Mouse (Mus musculus) gastrocnemius, adult 2 months (tissue): ENCODE measurements at regions not wholly inside any gene's neighbourhood (a gene's known extent, or its start where the extent isn't known, plus 50 kb on each side); places are given as distances from the start of the nearest gene placed in this dataset.

Experiments
- DNase-seq: peaks from one replicate; pipeline ENCODE4 v3.0.0; 2022
- H3K27ac ChIP-seq: fragments of 200-600 bp; 2 replicates; pipeline ENCODE4 v1.8.1; 2022; ENCODE audit warnings: mild to moderate bottlenecking
- H3K4me3 ChIP-seq: fragments of 200-600 bp; 2 replicates; pipeline ENCODE4 v1.8.1; 2022; ENCODE audit warnings: mild to moderate bottlenecking, moderate library complexity
- CTCF ChIP-seq: fragments of 200-600 bp; IDR thresholded peaks from 2 replicates; pipeline ENCODE4 v1.8.1; 2022; ENCODE audit warnings: antibody characterized with exemption, mild to moderate bottlenecking, moderate library complexity
- intact Hi-C: fragments of 180-260 bp; cut with DNase I; formaldehyde crosslinking; loops from one replicate; pipeline ENCODE4 v1.15.1; 2025

DNA sequence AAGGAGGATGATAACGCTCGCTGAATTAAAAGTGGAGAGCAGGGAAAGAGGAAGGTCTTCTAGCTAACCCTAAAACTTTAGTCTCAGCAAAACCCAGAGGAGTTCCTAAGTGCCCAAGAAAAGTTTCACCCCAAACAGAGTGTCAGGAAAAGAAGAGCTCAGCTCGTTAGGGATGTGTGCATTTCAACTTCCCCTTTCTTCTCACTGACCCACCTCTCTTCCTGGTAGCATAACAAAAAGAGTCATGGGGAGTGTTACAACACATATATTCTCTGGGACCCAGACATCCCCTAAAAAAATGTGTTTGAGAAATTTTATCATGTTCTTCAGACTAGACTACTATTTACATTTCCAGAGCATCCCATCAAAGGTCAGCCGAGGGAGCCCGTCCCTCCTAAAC, 432.6 kb downstream of the Mctp2 start:
- H3K27ac ChIP-seq = no peak overlapping the region
- no peak for TF ChIP-seq CTCF
- no peak for DNase-seq
- no peak overlapping the region for H3K4me3 ChIP-seq
- intact Hi-C loops = no loop called here

DNA sequence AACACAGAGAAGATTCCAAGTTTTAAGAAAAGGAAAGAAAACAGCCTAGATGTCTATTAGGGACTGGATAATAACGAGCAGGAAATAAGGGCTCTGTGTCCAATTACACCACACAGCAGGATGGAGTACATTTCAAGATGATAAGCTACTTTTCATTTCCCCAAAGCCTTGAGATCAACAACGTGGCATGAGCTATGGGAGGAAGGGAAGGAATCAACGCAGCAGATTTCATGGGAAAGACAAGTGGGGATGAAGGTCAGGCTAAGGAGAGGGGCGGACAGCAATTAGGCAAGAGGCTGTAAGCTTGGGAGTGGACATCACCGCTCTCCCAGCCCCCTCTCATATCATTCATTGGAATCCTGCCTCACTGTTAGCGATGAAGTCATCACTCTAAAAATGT, 433.5 kb downstream of the Mctp2 start:
- DNase-seq = no peak
- H3K4me3 ChIP-seq = no peak overlapping the region
- intact Hi-C loops = no loop called here
- no peak for TF ChIP-seq CTCF
- no peak overlapping the region for H3K27ac ChIP-seq

- Histone ChIP-seq H3K27ac (no peak overlapping the region), H3K4me3 (no peak overlapping the region)
- peak; percentile 42 for DNase-seq
- peak; percentile 99; the same call in 1 of the 2 replicates for TF ChIP-seq CTCF
- intact Hi-C loops = loop anchor here (5.0 to 10.0 kb wide), 2 partner anchors 282 to 490 kb away; no protein-coding TSS in a partner anchor
Measured at GRCm38 (mm10) chr7:71867090-71867489, 439.3 kb downstream of the Mctp2 start.

GRCm38 (mm10) chr7:71865371-71866166, 440.8 kb downstream of the Mctp2 start:
- intact Hi-C loops = loop anchor here (5.0 to 10.0 kb wide), 2 partner anchors 281 to 488 kb away; no protein-coding TSS in a partner anchor
- no peak for DNase-seq
- no peak overlapping the region for H3K4me3 ChIP-seq
- H3K27ac ChIP-seq = peak overlapping the region; percentile 16; the same call in 1 of the 2 replicates
- TF ChIP-seq CTCF = no peak

DNA sequence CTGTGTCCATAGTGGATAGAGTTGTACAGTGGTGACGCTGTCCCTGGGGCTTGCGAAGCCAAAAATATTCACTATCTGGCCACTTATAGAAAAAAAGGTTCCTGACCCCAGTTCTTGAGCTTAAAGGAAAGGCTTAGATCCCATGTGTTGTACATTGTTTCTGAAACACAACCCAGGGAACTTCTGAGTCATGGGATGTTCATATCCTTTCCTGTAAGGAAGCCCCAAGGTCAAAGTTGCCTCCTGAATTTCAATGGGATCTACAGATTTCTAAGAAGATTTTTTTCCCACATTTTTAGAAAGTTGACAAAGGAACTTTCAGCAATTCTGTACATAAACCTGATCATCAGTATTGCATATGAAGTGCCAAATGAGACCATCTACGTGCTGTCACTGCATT, 453.5 kb downstream of the Mctp2 start:
- DNase-seq = no peak
- H3K4me3 ChIP-seq = no peak overlapping the region
- no peak for TF ChIP-seq CTCF
- H3K27ac ChIP-seq = no peak overlapping the region
- intact Hi-C loops = no loop called here

DNA sequence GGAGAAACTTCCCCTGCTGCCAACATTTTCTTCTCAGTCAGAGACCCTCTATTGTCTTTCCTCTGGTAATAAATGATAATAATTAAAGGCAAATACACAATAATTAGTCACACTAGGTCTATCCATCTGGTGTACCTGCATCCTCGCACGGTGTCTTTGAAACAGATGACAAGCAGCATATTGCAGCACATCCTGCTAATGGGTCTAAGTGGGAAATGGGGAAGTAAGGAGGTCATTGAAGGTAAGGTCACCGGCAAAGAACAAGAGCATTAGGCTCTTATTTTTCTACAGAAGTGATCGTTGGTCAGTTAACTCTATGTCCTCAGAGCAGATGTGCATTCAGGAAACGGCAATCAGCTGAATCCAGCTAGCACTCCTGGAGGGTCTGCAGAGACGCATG, 457.2 kb downstream of the Mctp2 start:
- Histone ChIP-seq H3K4me3 (no peak overlapping the region), H3K27ac (no peak overlapping the region)
- no peak for TF ChIP-seq CTCF
- DNase-seq = no peak
- intact Hi-C loops = no loop called here

GRCm38 (mm10) chr7:71837845-71838244, 468.6 kb downstream of the Mctp2 start:
- H3K27ac ChIP-seq = no peak overlapping the region
- intact Hi-C loops = loop anchor here (10.0 kb wide), 1 partner anchor 253 kb away; no protein-coding TSS in a partner anchor
- DNase-seq = no peak
- no peak overlapping the region for H3K4me3 ChIP-seq
- no peak for TF ChIP-seq CTCF

DNA sequence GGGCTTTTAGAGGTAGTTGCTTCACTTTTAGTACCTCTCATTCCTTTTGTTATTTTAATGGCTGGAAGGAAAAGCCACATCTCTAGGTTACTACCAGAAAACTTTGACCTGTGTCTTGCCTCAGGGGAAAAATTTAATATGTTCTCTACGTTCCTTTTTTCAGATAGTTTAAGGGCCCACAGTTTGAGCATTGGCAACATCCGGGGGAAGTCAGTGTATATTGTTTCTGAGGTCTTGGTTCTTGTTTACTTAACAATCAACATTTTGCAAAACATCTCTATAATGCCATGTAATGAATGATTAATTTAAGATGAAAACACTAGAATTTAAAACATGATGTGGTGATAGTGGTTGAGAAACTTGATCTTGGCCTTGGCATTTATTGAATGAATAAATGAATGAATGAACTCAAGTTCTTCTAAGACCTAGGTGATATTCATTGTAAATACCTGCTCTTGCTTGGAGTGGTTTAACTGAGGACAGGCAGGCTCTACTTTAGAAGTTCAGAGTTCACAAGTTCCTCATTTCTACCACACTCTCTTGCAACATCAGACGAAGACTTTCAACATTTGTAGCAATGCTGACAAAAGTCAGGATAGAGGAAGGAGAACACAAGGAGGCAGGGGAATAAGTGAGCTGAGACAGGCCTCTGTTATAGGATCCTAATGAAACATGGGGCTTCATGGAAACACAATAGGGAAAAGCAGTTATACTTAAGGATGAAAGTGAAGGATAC, 474.4 kb downstream of the Mctp2 start:
- intact Hi-C loops = loop anchor here (10.0 kb wide), 1 partner anchor 247 kb away; no protein-coding TSS in a partner anchor
- Histone ChIP-seq H3K27ac (no peak overlapping the region), H3K4me3 (no peak overlapping the region)
- no peak for TF ChIP-seq CTCF
- DNase-seq = no peak

GRCm38 (mm10) chr7:71829567-71829966, 476.8 kb downstream of the Mctp2 start:
- intact Hi-C loops = no loop called here
- no peak for TF ChIP-seq CTCF
- no peak overlapping the region for H3K4me3 ChIP-seq
- H3K27ac ChIP-seq = no peak overlapping the region
- DNase-seq = no peak

GRCm38 (mm10) chr7:71816138-71816537, 464.9 kb upstream of the Gm10295 start:
- intact Hi-C loops = no loop called here
- no peak for TF ChIP-seq CTCF
- Histone ChIP-seq H3K27ac (no peak overlapping the region), H3K4me3 (no peak overlapping the region)
- no peak for DNase-seq

DNA sequence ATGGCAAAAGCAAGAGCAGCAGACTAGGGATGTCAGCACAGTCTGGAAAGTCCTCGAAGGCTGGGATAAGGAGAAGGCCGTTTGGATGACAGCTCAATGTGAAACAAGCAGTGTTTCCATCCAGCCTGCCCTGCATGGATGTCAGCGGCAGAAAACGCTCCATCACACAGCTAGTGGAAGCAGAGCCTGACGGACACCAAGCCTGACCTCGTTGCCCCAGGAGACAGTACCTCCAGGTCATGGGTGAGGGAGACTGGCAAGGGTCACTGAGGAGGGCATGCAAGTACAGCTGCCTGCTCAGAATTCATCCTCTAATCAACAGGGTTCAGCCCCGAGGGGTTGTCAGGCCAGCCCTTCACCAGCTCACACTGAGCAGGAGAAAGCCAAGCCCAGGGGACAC, 442.9 kb upstream of the Gm10295 start:
- DNase-seq = no peak
- no peak overlapping the region for H3K27ac ChIP-seq

DNA sequence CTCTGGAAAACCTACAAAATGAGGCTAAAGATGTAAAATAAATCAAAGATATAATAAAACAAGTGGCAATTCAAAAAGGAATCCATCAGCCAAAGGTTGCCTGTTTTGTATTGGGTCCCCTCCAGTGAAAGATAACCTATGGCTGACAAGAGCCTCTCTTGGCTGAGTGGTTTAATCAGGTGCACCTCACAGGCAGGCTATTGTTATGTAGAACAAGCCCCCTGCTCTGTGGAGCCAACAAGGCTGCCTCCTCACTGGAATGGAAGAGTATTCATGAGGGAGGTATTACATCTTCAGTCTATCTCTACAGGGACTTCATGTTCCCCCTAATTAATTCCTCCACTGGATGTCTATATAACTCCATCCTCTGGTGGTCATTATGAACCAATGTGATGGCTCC, 437.1 kb upstream of the Gm10295 start:
- no peak for DNase-seq
- Histone ChIP-seq H3K27ac (no peak overlapping the region), H3K4me3 (no peak overlapping the region)
- intact Hi-C loops = no loop called here
- no peak for TF ChIP-seq CTCF

More for the DNA sequence above, 442.9 kb upstream of the Gm10295 start:
- TF ChIP-seq CTCF = no peak
- intact Hi-C loops = no loop called here
- H3K4me3 ChIP-seq = no peak overlapping the region

DNA sequence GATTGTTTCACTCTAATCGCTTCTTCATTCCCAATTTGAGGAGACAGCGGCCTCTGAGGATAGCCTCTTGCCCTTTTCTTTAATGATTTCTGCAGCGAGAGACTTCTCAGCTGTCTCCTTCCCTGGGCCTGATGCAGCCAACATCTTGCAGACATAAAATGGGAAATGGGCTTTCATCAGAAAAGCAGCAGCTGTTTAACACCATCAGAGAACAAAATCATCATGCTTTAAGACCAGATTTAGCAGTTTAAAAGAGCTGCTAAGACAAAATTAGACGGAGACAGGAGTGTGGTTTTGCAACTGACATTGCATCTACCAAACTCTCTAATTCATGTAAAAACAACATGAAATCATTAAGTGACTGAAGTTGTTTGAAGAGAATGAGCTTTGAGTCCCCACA, 431.2 kb upstream of the Gm10295 start:
- H3K27ac ChIP-seq = no peak overlapping the region
- no peak overlapping the region for H3K4me3 ChIP-seq
- DNase-seq = no peak
- TF ChIP-seq CTCF = no peak
- intact Hi-C loops = no loop called here
